ENCODE assay signal across 19 mouse cellular contexts in the genomic region with DNA sequence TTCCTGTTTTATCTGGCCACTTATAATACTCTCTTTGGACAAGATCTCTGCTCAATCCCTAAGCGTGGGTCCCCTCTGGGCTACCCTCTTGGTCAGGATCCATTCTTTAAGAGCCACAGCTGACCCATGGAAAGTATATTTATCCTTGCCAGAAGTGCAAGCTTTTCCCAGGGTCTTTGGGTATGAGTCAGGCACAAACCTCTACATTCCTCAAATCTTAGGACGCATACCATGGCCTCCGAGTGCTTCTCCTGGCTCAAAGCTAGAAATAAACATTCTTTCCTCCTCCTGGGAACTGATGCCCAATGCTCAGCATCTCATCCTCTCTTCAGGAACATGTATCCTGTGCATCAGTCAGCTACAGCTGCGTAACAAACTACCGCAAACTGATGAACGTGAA. TPM values are rescaled to one million over a fixed set of nuclear protein-coding genes. Genes with fewer than 3 reads are reported as not detected.
"Had no signal": no experiment of that assay in that cellular context is flagged by ENCODE, and none has a peak within 500 bp of the region (broad histone marks: within the 10 kb centered on the region; RNA-seq: fewer than 3 reads in every experiment).

No protein-coding gene starts in this region.

- H3K4me1 ChIP-seq: neural tube, embryonic 12.5 days; stomach, embryonic 15.5 days had no signal

- H3K4me3 ChIP-seq: megakaryocyte, embryonic 14.5 days; midbrain, embryonic 10.5 days; midbrain, embryonic 12.5 days; neural tube, embryonic 12.5 days; stomach, embryonic 15.5 days had no signal

- H3K27ac ChIP-seq: midbrain, embryonic 10.5 days; midbrain, embryonic 12.5 days; neural tube, embryonic 12.5 days; stomach, embryonic 15.5 days had no signal

- DNase-seq: lung, adult 18-20 months; lung, embryonic 14.5 days; lung, postnatal 10 days; lung, postnatal 4 days; midbrain, embryonic 14.5 days; right cerebral cortex, postnatal 14 days; thymus, adult 2 months; thymus, postnatal 25 days; thymus, postnatal 4 days had no signal

RNA-seq across cellular contexts. Expression of a gene that starts 26.9 kb away (rescaled TPM):
- total RNA-seq: midbrain, postnatal 0 days; monocyte, adult 5-6 weeks; neutrophil, adult 5-6 weeks had no signal
- polyA plus RNA-seq: liver, embryonic 16.5 days; midbrain, embryonic 10.5 days; midbrain, embryonic 12.5 days; midbrain, embryonic 14.5 days; neural tube, embryonic 12.5 days; neural tube, embryonic 14.5 days had no signal
